Mouse (Mus musculus): ENCODE data around the gene Timm44. TPM values are rescaled to one million over a fixed set of nuclear protein-coding genes. Genes with fewer than 3 reads are reported as not detected.

Timm44 gene
- total and polyA plus RNA-seq, 2 experiments from 2014 or later = 78.8 to 95.0 TPM

GRCm38 (mm10) chr8:4276111-4276465 lies 375 bp upstream of the Timm44 start:
- TF ChIP-seq CTCF (IDR thresholded peaks at IDR 0.05; ENCODE audit: low read depth) = no peak
- no peak for TF ChIP-seq EP300 (IDR thresholded peaks at IDR 0.05; ENCODE audit: low read depth)
- H3K4me2 ChIP-seq (ENCODE audit: low read depth, low read length) = peak overlapping the region; percentile 77
- 22% methylated on average over 9 of the region's 9 CpGs for WGBS
- peak overlapping the region; percentile 86 for H3K4me3 ChIP-seq (ENCODE audit: low read depth, low read length)
- peak overlapping the region; percentile 81 for H3K27ac ChIP-seq (ENCODE audit: low read depth)
- H3K27me3 ChIP-seq (ENCODE audit: control insufficient read depth, insufficient read depth, low read length) = no peaks in the 10 kb centered on the region
- peak; percentile 51 for ATAC-seq (ENCODE audit: insufficient read depth, low read depth)
- H3K9me3 ChIP-seq (replicated peaks; ENCODE audit: control insufficient read depth, low read length) = no peaks in the 10 kb centered on the region
- peaks cover 5% of the 10 kb centered on the region for H3K4me1 ChIP-seq (ENCODE audit: control insufficient read depth, insufficient read depth)
- H3K36me3 ChIP-seq (replicated peaks; ENCODE audit: control insufficient read depth, insufficient read depth, low read length) = peaks cover 28% of the 10 kb centered on the region
- H3K9ac ChIP-seq (replicated peaks; ENCODE audit: low read depth, low read length) = peak overlapping the region; percentile 81
- DNase-seq (ENCODE audit: low spot score) = no peak

- peaks cover 91% of the 10 kb centered on the region for H3K36me3 ChIP-seq (replicated peaks; ENCODE audit: control insufficient read depth, insufficient read depth, low read length)
- no peak overlapping the region for H3K4me3 ChIP-seq (ENCODE audit: low read depth, low read length)
- ATAC-seq (ENCODE audit: insufficient read depth, low read depth) = no peak
- TF ChIP-seq CTCF (IDR thresholded peaks at IDR 0.05; ENCODE audit: low read depth) (no peak), EP300 (IDR thresholded peaks at IDR 0.05; ENCODE audit: low read depth) (no peak)
- peaks cover 1% of the 10 kb centered on the region; the same call in 1 of the 2 replicates for H3K4me1 ChIP-seq (ENCODE audit: control insufficient read depth, insufficient read depth)
- no peak overlapping the region for H3K27ac ChIP-seq (ENCODE audit: low read depth)
- no peaks in the 10 kb centered on the region for H3K27me3 ChIP-seq (ENCODE audit: control insufficient read depth, insufficient read depth, low read length)
- WGBS = 86% methylated on average over 6 of the region's 6 CpGs
- H3K9me3 ChIP-seq (replicated peaks; ENCODE audit: control insufficient read depth, low read length) = no peaks in the 10 kb centered on the region
- no peak overlapping the region for H3K9ac ChIP-seq (replicated peaks; ENCODE audit: low read depth, low read length)
- no peak overlapping the region for H3K4me2 ChIP-seq (ENCODE audit: low read depth, low read length)
- DNase-seq (ENCODE audit: low spot score) = no peak
Measured at GRCm38 (mm10) chr8:4269609-4270008, 6.1 kb downstream of the Timm44 start.

GRCm38 (mm10) chr8:4267627-4268026 lies 8.1 kb downstream of the Timm44 start:
- ATAC-seq (ENCODE audit: insufficient read depth, low read depth) (peak; percentile 71), DNase-seq (ENCODE audit: low spot score) (no peak)
- Histone ChIP-seq H3K4me2 (ENCODE audit: low read depth, low read length) (no peak overlapping the region), H3K9ac (replicated peaks; ENCODE audit: low read depth, low read length) (no peak overlapping the region), H3K27me3 (ENCODE audit: control insufficient read depth, insufficient read depth, low read length) (no peaks in the 10 kb centered on the region), H3K36me3 (replicated peaks; ENCODE audit: control insufficient read depth, insufficient read depth, low read length) (peaks cover 97% of the 10 kb centered on the region), H3K27ac (ENCODE audit: low read depth) (no peak overlapping the region), H3K9me3 (replicated peaks; ENCODE audit: control insufficient read depth, low read length) (no peaks in the 10 kb centered on the region), H3K4me1 (ENCODE audit: control insufficient read depth, insufficient read depth) (no peaks in the 10 kb centered on the region), H3K4me3 (ENCODE audit: low read depth, low read length) (no peak overlapping the region)
- 75% methylated on average over 15 of the region's 15 CpGs for WGBS
- TF ChIP-seq EP300 (IDR thresholded peaks at IDR 0.05; ENCODE audit: low read depth) = no peak
- peak; percentile 43 for TF ChIP-seq CTCF (IDR thresholded peaks at IDR 0.05; ENCODE audit: low read depth)

- Histone ChIP-seq H3K27me3 (ENCODE audit: control insufficient read depth, insufficient read depth, low read length) (no peaks in the 10 kb centered on the region), H3K9me3 (replicated peaks; ENCODE audit: control insufficient read depth, low read length) (no peaks in the 10 kb centered on the region), H3K9ac (replicated peaks; ENCODE audit: low read depth, low read length) (no peak overlapping the region), H3K27ac (ENCODE audit: low read depth) (no peak overlapping the region), H3K36me3 (replicated peaks; ENCODE audit: control insufficient read depth, insufficient read depth, low read length) (peaks cover 100% of the 10 kb centered on the region), H3K4me3 (ENCODE audit: low read depth, low read length) (no peak overlapping the region), H3K4me1 (ENCODE audit: control insufficient read depth, insufficient read depth) (no peaks in the 10 kb centered on the region), H3K4me2 (ENCODE audit: low read depth, low read length) (no peak overlapping the region)
- ATAC-seq (ENCODE audit: insufficient read depth, low read depth) (no peak), DNase-seq (ENCODE audit: low spot score) (no peak)
- WGBS = 88% methylated on average over 15 of the region's 15 CpGs
- TF ChIP-seq EP300 (IDR thresholded peaks at IDR 0.05; ENCODE audit: low read depth) (no peak), CTCF (IDR thresholded peaks at IDR 0.05; ENCODE audit: low read depth) (no peak)
Measured at GRCm38 (mm10) chr8:4265160-4265914, 10.4 kb downstream of the Timm44 start.

GRCm38 (mm10) chr8:4263105-4263791 lies 12.5 kb downstream of the Timm44 start:
- 82% methylated on average over 8 of the region's 8 CpGs for WGBS
- Histone ChIP-seq H3K9ac (replicated peaks; ENCODE audit: low read depth, low read length) (no peak overlapping the region), H3K9me3 (replicated peaks; ENCODE audit: control insufficient read depth, low read length) (no peaks in the 10 kb centered on the region), H3K36me3 (replicated peaks; ENCODE audit: control insufficient read depth, insufficient read depth, low read length) (peaks cover 87% of the 10 kb centered on the region), H3K4me3 (ENCODE audit: low read depth, low read length) (no peak overlapping the region), H3K27me3 (ENCODE audit: control insufficient read depth, insufficient read depth, low read length) (no peaks in the 10 kb centered on the region), H3K4me1 (ENCODE audit: control insufficient read depth, insufficient read depth) (peaks cover 5% of the 10 kb centered on the region), H3K4me2 (ENCODE audit: low read depth, low read length) (no peak overlapping the region), H3K27ac (ENCODE audit: low read depth) (no peak overlapping the region)
- no peak for DNase-seq (ENCODE audit: low spot score)
- TF ChIP-seq EP300 (IDR thresholded peaks at IDR 0.05; ENCODE audit: low read depth) = no peak
- TF ChIP-seq CTCF (IDR thresholded peaks at IDR 0.05; ENCODE audit: low read depth) = no peak
- ATAC-seq (ENCODE audit: insufficient read depth, low read depth) = no peak
